Mouse (Mus musculus) limb, embryonic 11.5 days (tissue): ENCODE data around the gene Pomt1. TPM values are rescaled to one million over a fixed set of nuclear protein-coding genes. Genes with fewer than 3 reads are reported as not detected.
"Not testable (repeated sequence)": the region's sequence is repeated elsewhere in the genome, so short reads cannot be mapped to it uniquely, and the experiment has no call there.

Experiments
- ATAC-seq: fragments of 200-750 bp; cut with Nextera tagmentation; 2 replicates; pipeline ENCODE4 v1.8.0; 2017; ENCODE audit warnings: low read depth; ENCODE audit not compliant: insufficient number of reproducible peaks, low FRiP score, low TSS enrichment
- DNase-seq: peaks from one replicate; pipeline ENCODE4 v3.0.0-alpha.2; 2015; ENCODE audit warnings: low spot score
- H3K27ac ChIP-seq: fragments of 300-500 bp; sonication (generic); replicated peaks from 2 replicates; pipeline ENCODE4 v1.5.1; 2014; ENCODE audit warnings: low read depth, mild to moderate bottlenecking, low read length
- H3K27me3 ChIP-seq: fragments of 300-500 bp; sonication (generic); 2 replicates; pipeline ENCODE4 v1.6.1; 2014; ENCODE audit warnings: mild to moderate bottlenecking, low read length, mixed read lengths; ENCODE audit not compliant: control insufficient read depth, insufficient read depth
- H3K36me3 ChIP-seq: fragments of 300-500 bp; sonication (generic); 2 replicates; pipeline ENCODE4 v1.6.1; 2014; ENCODE audit warnings: mild to moderate bottlenecking, low read length, moderate library complexity, mixed read lengths; ENCODE audit not compliant: control insufficient read depth, insufficient read depth
- H3K4me1 ChIP-seq: fragments of 300-500 bp; sonication (generic); 2 replicates; pipeline ENCODE4 v1.6.1; 2014; ENCODE audit warnings: low read length, mixed read lengths; ENCODE audit not compliant: control insufficient read depth, insufficient read depth
- H3K4me2 ChIP-seq: fragments of 300-500 bp; sonication (generic); 2 replicates; pipeline ENCODE4 v1.6.1; 2014; ENCODE audit warnings: low read depth, mild to moderate bottlenecking, moderate library complexity; ENCODE audit not compliant: severe bottlenecking
- H3K4me3 ChIP-seq: fragments of 300-500 bp; sonication (generic); 2 replicates; pipeline ENCODE4 v1.5.1; 2014; ENCODE audit warnings: low read depth, low read length
- H3K9ac ChIP-seq: fragments of 300-500 bp; sonication (generic); 2 replicates; pipeline ENCODE4 v1.6.1; 2014; ENCODE audit warnings: mild to moderate bottlenecking, low read length
- H3K9me3 ChIP-seq: fragments of 300-500 bp; sonication (generic); 2 replicates; pipeline ENCODE4 v1.6.1; 2016; ENCODE audit warnings: low read length; ENCODE audit not compliant: control insufficient read depth
- WGBS: fragments of 180-500 bp; shearing (Covaris S2); extraction: QIAGEN DNeasy Blood & Tissue Kit; methylation state at CpG from one replicate; pipeline ENCODE4 v1.1.7; 2014; 5-methylcytosine and 5-hydroxymethylcytosine counted together
- polyA plus RNA-seq: library from polyadenylated mRNA; unstranded; fragments of >200 nt; fragmentation: Nextera tagmentation; extraction: Ambion mirVana; gene quantifications from 2 replicates; pipeline ENCODE4 v1.2.1, GENCODE M21; 2014

The Pomt1 gene
- polyA plus RNA-seq, 1 experiment from 2014 or later: 18.7 TPM

GRCm38 (mm10) chr2:32294348-32294747 lies 58.0 kb downstream of the Pomt1 start:
- no peak overlapping the region for H3K4me3 ChIP-seq
- no peak overlapping the region; the same call in 1 of the 2 replicates for H3K9ac ChIP-seq
- DNase-seq (no peak), ATAC-seq (no peak)
- no peak overlapping the region for H3K27ac ChIP-seq
- 83% methylated on average over 8 of the region's 8 CpGs for WGBS
- no peaks in the 10 kb centered on the region for H3K4me1 ChIP-seq
- H3K4me2 ChIP-seq: no peak overlapping the region
- H3K36me3 ChIP-seq: peaks cover 17% of the 10 kb centered on the region
- no peaks in the 10 kb centered on the region for H3K27me3 ChIP-seq
- no peaks in the 10 kb centered on the region for H3K9me3 ChIP-seq

GRCm38 (mm10) chr2:32295285-32295684 lies 58.9 kb downstream of the Pomt1 start:
- ATAC-seq (no peak), DNase-seq (no peak)
- H3K9me3 ChIP-seq: no peaks in the 10 kb centered on the region
- H3K36me3 ChIP-seq: peaks cover 18% of the 10 kb centered on the region
- H3K4me3 ChIP-seq: no peak overlapping the region
- 85% methylated on average over 3 of the region's 3 CpGs for WGBS
- H3K9ac ChIP-seq: no peak overlapping the region
- H3K4me2 ChIP-seq: no peak overlapping the region
- no peaks in the 10 kb centered on the region for H3K27me3 ChIP-seq
- no peaks in the 10 kb centered on the region for H3K4me1 ChIP-seq
- H3K27ac ChIP-seq: no peak overlapping the region

- H3K4me3 ChIP-seq, ATAC-seq, H3K27ac ChIP-seq, H3K4me2 ChIP-seq, H3K9me3 ChIP-seq, DNase-seq, H3K9ac ChIP-seq, H3K27me3 ChIP-seq, H3K4me1 ChIP-seq: not testable (repeated sequence)
- whole genome bisulfite sequencing: 95% methylated on average over 2 of the region's 2 CpGs
- H3K36me3 ChIP-seq: peaks cover 18% of the 10 kb centered on the region
Observed at GRCm38 (mm10) chr2:32295842-32296241, 59.5 kb downstream of the Pomt1 start.

- Histone ChIP-seq H3K4me3 (0 out of 2 replicates have a peak overlapping the region, but pooled peaks have one; percentile 3), H3K4me2 (no peak overlapping the region), H3K36me3 (peaks cover 19% of the 10 kb centered on the region), H3K9me3 (no peaks in the 10 kb centered on the region), H3K27ac (no peak overlapping the region), H3K9ac (no peak overlapping the region), H3K4me1 (no peaks in the 10 kb centered on the region), H3K27me3 (no peaks in the 10 kb centered on the region)
- WGBS: 97% methylated on average over 4 of the region's 4 CpGs
- ATAC-seq (no peak), DNase-seq (no peak)
Observed at GRCm38 (mm10) chr2:32299469-32299868, 63.1 kb downstream of the Pomt1 start.

GRCm38 (mm10) chr2:32302952-32303351 lies 66.6 kb downstream of the Pomt1 start:
- no peaks in the 10 kb centered on the region; the same call in 1 of the 2 replicates for H3K4me1 ChIP-seq
- no peaks in the 10 kb centered on the region for H3K9me3 ChIP-seq
- DNase-seq (no peak), ATAC-seq (no peak)
- WGBS: 89% methylated on average over 10 of the region's 10 CpGs
- H3K4me3 ChIP-seq: no peak overlapping the region
- no peaks in the 10 kb centered on the region for H3K27me3 ChIP-seq
- peaks cover 33% of the 10 kb centered on the region for H3K36me3 ChIP-seq
- H3K4me2 ChIP-seq: no peak overlapping the region
- H3K9ac ChIP-seq: no peak overlapping the region
- no peak overlapping the region for H3K27ac ChIP-seq

- Histone ChIP-seq H3K27ac (no peak overlapping the region), H3K4me2 (no peak overlapping the region), H3K36me3 (peaks cover 24% of the 10 kb centered on the region), H3K27me3 (no peaks in the 10 kb centered on the region), H3K4me1 (peaks cover 3% of the 10 kb centered on the region; the same call in 1 of the 2 replicates), H3K4me3 (no peak overlapping the region), H3K9me3 (no peaks in the 10 kb centered on the region), H3K9ac (no peak overlapping the region)
- 48% methylated on average over 8 of the region's 8 CpGs for WGBS
- peak; percentile 91 for DNase-seq
- 0 out of 2 replicates have a peak, but pooled peaks have one; percentile 38 for ATAC-seq
Observed at GRCm38 (mm10) chr2:32304145-32304832, 67.9 kb downstream of the Pomt1 start.

Other genes starting within 250 kb of the Pomt1 start
- gene Fam78a, start 151.7 kb upstream of the Pomt1 start, polyA plus RNA-seq: 1.9 and 2.1 TPM in 2 replicates
- gene Plpp7, start 141.1 kb upstream of the Pomt1 start, polyA plus RNA-seq: 2.7 and 3.8 TPM in 2 replicates
- gene Prrc2b, start 85.5 kb upstream of the Pomt1 start, polyA plus RNA-seq: 62.5 and 72.5 TPM in 2 replicates
- gene Uck1, start 23.6 kb downstream of the Pomt1 start, polyA plus RNA-seq: 58.6 and 61.5 TPM in 2 replicates
- 18.1 and 18.9 TPM in 2 replicates for gene Golga2, start 50.8 kb downstream of the Pomt1 start, polyA plus RNA-seq
- gene Swi5, start 51.5 kb downstream of the Pomt1 start, polyA plus RNA-seq: 272 and 354 TPM in 2 replicates
- gene Ciz1, start 115.7 kb downstream of the Pomt1 start, polyA plus RNA-seq: 52.2 and 67.8 TPM in 2 replicates
- gene Dnm1, start 116.7 kb downstream of the Pomt1 start, polyA plus RNA-seq: 36.1 and 39.9 TPM in 2 replicates
- 39.4 and 44.4 TPM in 2 replicates for gene 1110008P14Rik, start 145.3 kb downstream of the Pomt1 start, polyA plus RNA-seq
- gene Lcn2, start 151.7 kb downstream of the Pomt1 start, polyA plus RNA-seq: 0.35 TPM in 1 of 2 replicates, not detected in the other
- gene Ptges2, start 159.3 kb downstream of the Pomt1 start, polyA plus RNA-seq: 29.0 and 32.3 TPM in 2 replicates
- gene Naif1, start 213.9 kb downstream of the Pomt1 start, polyA plus RNA-seq: 5.6 and 6.9 TPM in 2 replicates
- gene Slc25a25, start 214.9 kb downstream of the Pomt1 start, polyA plus RNA-seq: 19.2 and 21.9 TPM in 2 replicates